Mouse (Mus musculus) kidney, embryonic 16.5 days (tissue): ENCODE measurements at regions not wholly inside any gene's neighbourhood (a gene's known extent, or its start where the extent isn't known, plus 50 kb on each side); places are given as distances from the start of the nearest gene placed in this dataset.

Experiments used
- ATAC-seq: fragments of 200-750 bp; cut with Nextera tagmentation; 2 replicates; pipeline ENCODE4 v1.8.0; 2017; ENCODE audit warnings: moderate TSS enrichment; ENCODE audit not compliant: low FRiP score, low TSS enrichment
- H3K27ac ChIP-seq: fragments of 300-500 bp; sonication (generic); 2 replicates; pipeline ENCODE4 v1.5.1; 2014; ENCODE audit warnings: low read length
- H3K27me3 ChIP-seq: fragments of 300-500 bp; sonication (generic); 2 replicates; pipeline ENCODE4 v1.6.1; 2014; ENCODE audit warnings: low read length, control low read depth, mixed read lengths; ENCODE audit not compliant: insufficient read depth
- H3K36me3 ChIP-seq: fragments of 300-500 bp; sonication (generic); 2 replicates; pipeline ENCODE4 v1.6.1; 2014; ENCODE audit warnings: low read length, control low read depth, mixed read lengths; ENCODE audit not compliant: insufficient read depth
- H3K4me1 ChIP-seq: fragments of 300-500 bp; sonication (generic); 2 replicates; pipeline ENCODE4 v1.6.1; 2014; ENCODE audit warnings: low read length, control low read depth, mixed read lengths; ENCODE audit not compliant: insufficient read depth
- H3K4me2 ChIP-seq: fragments of 300-500 bp; sonication (generic); replicated peaks from 2 replicates; pipeline ENCODE4 v1.6.1; 2014; ENCODE audit warnings: low read depth, low read length
- H3K4me3 ChIP-seq: fragments of 300-500 bp; sonication (generic); 2 replicates; pipeline ENCODE4 v1.5.1; 2014; ENCODE audit warnings: mild to moderate bottlenecking, low read length
- H3K9ac ChIP-seq: fragments of 300-500 bp; sonication (generic); replicated peaks from 2 replicates; pipeline ENCODE4 v1.6.1; 2014; ENCODE audit warnings: low read length
- H3K9me3 ChIP-seq: fragments of 300-500 bp; sonication (generic); 2 replicates; pipeline ENCODE4 v1.6.1; 2016; ENCODE audit warnings: low read length, control low read depth
- WGBS: fragments of 180-500 bp; shearing (Covaris S2); extraction: QIAGEN DNeasy Blood & Tissue Kit; methylation state at CpG from one replicate; pipeline ENCODE4 v1.1.7; 2014; 5-methylcytosine and 5-hydroxymethylcytosine counted together

DNA sequence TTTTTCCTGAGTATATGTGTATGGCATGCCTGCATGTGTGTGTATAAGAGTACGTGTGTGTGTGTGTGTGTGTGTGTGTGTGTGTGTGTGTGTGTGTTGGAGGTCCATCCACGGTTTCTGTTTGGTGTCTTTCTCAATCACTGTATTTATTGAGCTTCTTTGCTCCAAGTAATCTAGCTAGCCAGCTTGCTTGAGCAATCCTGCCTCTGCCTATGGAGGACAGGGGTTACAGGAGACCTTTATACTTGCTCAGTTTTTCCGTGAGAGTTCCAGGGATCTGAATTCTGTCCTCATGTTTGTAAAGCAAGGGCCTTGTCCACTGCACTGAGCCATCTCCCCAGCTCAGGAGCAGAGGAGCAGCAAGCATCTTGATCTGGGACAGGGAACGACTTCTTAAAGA lies 122.0 kb upstream of the A530016L24Rik start:
- WGBS = 77% methylated on average over 4 of the region's 4 CpGs
- H3K27me3 ChIP-seq = no peaks in the 10 kb centered on the region

DNA sequence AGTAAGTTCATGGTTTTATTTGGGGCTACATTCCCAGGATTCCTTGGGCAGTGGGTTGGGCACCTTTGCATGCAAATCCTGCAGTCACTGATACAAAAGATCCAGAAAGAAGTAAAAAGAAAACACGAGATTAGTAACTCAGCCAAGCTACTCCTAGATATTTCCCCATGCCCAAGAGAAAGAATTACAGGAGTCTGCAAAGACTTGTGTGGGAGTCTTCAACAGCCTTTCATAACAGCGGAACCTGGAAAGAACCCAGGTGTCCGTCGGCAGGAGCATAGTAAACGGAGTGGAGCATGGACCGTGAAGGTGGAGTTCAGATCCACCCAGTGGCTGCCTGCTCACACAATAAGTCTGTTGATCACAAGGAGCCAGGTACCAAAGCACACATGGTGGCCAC lies 121.1 kb upstream of the A530016L24Rik start:
- Histone ChIP-seq H3K36me3 (no peaks in the 10 kb centered on the region), H3K9ac (no peak overlapping the region), H3K4me1 (peaks cover 33% of the 10 kb centered on the region), H3K27me3 (no peaks in the 10 kb centered on the region), H3K27ac (no peak overlapping the region), H3K4me3 (no peak overlapping the region), H3K9me3 (peaks cover 4% of the 10 kb centered on the region), H3K4me2 (no peak overlapping the region)
- 55% methylated on average over 6 of the region's 6 CpGs for WGBS
- no peak for ATAC-seq

More for the DNA sequence above, 122.0 kb upstream of the A530016L24Rik start:
- Histone ChIP-seq H3K9ac (no peak overlapping the region), H3K4me3 (no peak overlapping the region), H3K27ac (no peak overlapping the region), H3K4me2 (no peak overlapping the region), H3K4me1 (peaks cover 24% of the 10 kb centered on the region; the same call in 1 of the 2 replicates), H3K9me3 (peaks cover 4% of the 10 kb centered on the region), H3K36me3 (no peaks in the 10 kb centered on the region)
- ATAC-seq = no peak

- H3K4me3 ChIP-seq = no peak overlapping the region
- no peak overlapping the region for H3K4me2 ChIP-seq
- 46% methylated on average over 15 of the region's 15 CpGs for WGBS
- no peaks in the 10 kb centered on the region for H3K36me3 ChIP-seq
- no peaks in the 10 kb centered on the region for H3K27me3 ChIP-seq
- no peak overlapping the region for H3K9ac ChIP-seq
- peaks cover 3% of the 10 kb centered on the region for H3K9me3 ChIP-seq
- H3K4me1 ChIP-seq = peaks cover 27% of the 10 kb centered on the region
- no peak overlapping the region for H3K27ac ChIP-seq
- peak; percentile 50; the same call in 1 of the 2 replicates for ATAC-seq
Measured at GRCm38 (mm10) chr12:112369581-112370371, 119.5 kb upstream of the A530016L24Rik start.

GRCm38 (mm10) chr12:112372234-112373050 lies 116.8 kb upstream of the A530016L24Rik start:
- Histone ChIP-seq H3K4me3 (no peak overlapping the region), H3K4me1 (peaks cover 27% of the 10 kb centered on the region), H3K27ac (peak overlapping the region; percentile 70), H3K27me3 (no peaks in the 10 kb centered on the region), H3K9me3 (no peaks in the 10 kb centered on the region), H3K36me3 (no peaks in the 10 kb centered on the region), H3K9ac (0 out of 2 replicates have a peak overlapping the region, but pooled peaks have one; percentile 24), H3K4me2 (0 out of 2 replicates have a peak overlapping the region, but pooled peaks have one; percentile 3)
- peak; percentile 68 for ATAC-seq
- 46% methylated on average over 14 of the region's 14 CpGs for WGBS

GRCm38 (mm10) chr12:112373966-112374365 lies 115.3 kb upstream of the A530016L24Rik start:
- Histone ChIP-seq H3K9me3 (no peaks in the 10 kb centered on the region), H3K4me3 (no peak overlapping the region), H3K36me3 (no peaks in the 10 kb centered on the region), H3K9ac (no peak overlapping the region), H3K4me1 (peaks cover 27% of the 10 kb centered on the region), H3K4me2 (no peak overlapping the region), H3K27me3 (no peaks in the 10 kb centered on the region), H3K27ac (no peak overlapping the region)
- WGBS = 82% methylated on average over 7 of the region's 7 CpGs
- no peak for ATAC-seq

DNA sequence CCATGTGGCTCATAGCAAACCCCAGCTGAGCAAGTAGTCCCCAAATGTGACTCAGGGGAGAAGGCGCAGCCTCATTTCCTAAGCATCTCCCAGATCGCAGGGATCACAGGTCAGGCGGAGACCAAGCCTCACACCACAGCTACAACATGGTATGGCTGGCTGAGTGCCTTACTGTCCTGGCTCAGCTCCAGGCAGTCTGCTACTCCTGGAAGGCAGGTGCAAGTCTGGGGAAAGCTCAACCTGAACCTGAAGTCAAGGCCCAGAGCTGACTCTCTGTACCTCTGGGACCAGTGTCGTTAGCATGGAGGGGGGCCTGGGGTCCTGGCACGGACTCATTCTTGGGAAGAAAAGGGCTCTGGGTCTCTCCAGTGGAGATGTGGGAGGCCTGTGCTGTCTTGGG lies 113.0 kb upstream of the A530016L24Rik start:
- H3K9me3 ChIP-seq = no peaks in the 10 kb centered on the region

GRCm38 (mm10) chr12:112376701-112377100 lies 112.5 kb upstream of the A530016L24Rik start:
- Histone ChIP-seq H3K36me3 (no peaks in the 10 kb centered on the region), H3K4me3 (no peak overlapping the region), H3K9ac (no peak overlapping the region), H3K27ac (no peak overlapping the region), H3K4me1 (peaks cover 15% of the 10 kb centered on the region), H3K9me3 (no peaks in the 10 kb centered on the region), H3K4me2 (no peak overlapping the region), H3K27me3 (no peaks in the 10 kb centered on the region)
- ATAC-seq = no peak
- 57% methylated on average over 8 of the region's 8 CpGs for WGBS

More for the DNA sequence above, 113.0 kb upstream of the A530016L24Rik start:
- no peaks in the 10 kb centered on the region for H3K36me3 ChIP-seq
- peaks cover 16% of the 10 kb centered on the region for H3K4me1 ChIP-seq
- H3K27me3 ChIP-seq = no peaks in the 10 kb centered on the region
- no peak overlapping the region for H3K4me2 ChIP-seq
- no peak for ATAC-seq
- WGBS = 86% methylated on average over 5 of the region's 5 CpGs
- H3K9ac ChIP-seq = no peak overlapping the region
- no peak overlapping the region for H3K27ac ChIP-seq
- no peak overlapping the region for H3K4me3 ChIP-seq

- H3K27ac ChIP-seq = no peak overlapping the region
- H3K4me2 ChIP-seq = no peak overlapping the region
- H3K27me3 ChIP-seq = no peaks in the 10 kb centered on the region
- 79% methylated on average over 13 of the region's 13 CpGs for WGBS
- H3K9me3 ChIP-seq = no peaks in the 10 kb centered on the region
- no peak overlapping the region for H3K4me3 ChIP-seq
- no peak overlapping the region for H3K9ac ChIP-seq
- H3K36me3 ChIP-seq = no peaks in the 10 kb centered on the region
- ATAC-seq = no peak
- no peaks in the 10 kb centered on the region for H3K4me1 ChIP-seq
Measured at GRCm38 (mm10) chr12:112378482-112379243, 110.6 kb upstream of the A530016L24Rik start.

DNA sequence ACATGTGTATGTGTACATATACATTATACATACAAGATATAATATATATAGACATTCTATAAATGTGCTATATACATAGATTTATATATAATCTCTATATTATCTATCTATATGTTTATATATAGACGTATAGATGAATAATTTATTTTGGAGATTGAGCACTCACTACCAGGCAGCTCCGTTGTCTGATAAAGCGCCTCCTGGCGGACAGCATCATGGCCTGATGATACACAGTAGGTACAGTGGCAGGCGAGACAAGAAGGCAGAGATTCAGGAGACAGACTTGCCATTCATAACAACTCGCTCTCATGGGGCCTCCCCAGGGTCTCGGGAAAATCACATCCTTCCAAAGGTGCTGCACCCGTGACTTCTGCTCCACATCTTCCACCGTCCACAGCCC lies 101.4 kb upstream of the A530016L24Rik start:
- ATAC-seq = no peak
- no peak overlapping the region for H3K27ac ChIP-seq
- H3K36me3 ChIP-seq = no peaks in the 10 kb centered on the region
- no peaks in the 10 kb centered on the region for H3K27me3 ChIP-seq
- 72% methylated on average over 9 of the region's 9 CpGs for WGBS
- no peak overlapping the region for H3K9ac ChIP-seq
- H3K4me3 ChIP-seq = no peak overlapping the region
- no peak overlapping the region for H3K4me2 ChIP-seq
- no peaks in the 10 kb centered on the region for H3K4me1 ChIP-seq
- H3K9me3 ChIP-seq = no peaks in the 10 kb centered on the region
